Mouse (Mus musculus): ENCODE results near the gene Arhgap21. TPM values are rescaled to one million over a fixed set of nuclear protein-coding genes. Genes with fewer than 3 reads are reported as not detected.

Gene Arhgap21
- polyA plus RNA-seq, 1 experiment = 131 TPM

DNA sequence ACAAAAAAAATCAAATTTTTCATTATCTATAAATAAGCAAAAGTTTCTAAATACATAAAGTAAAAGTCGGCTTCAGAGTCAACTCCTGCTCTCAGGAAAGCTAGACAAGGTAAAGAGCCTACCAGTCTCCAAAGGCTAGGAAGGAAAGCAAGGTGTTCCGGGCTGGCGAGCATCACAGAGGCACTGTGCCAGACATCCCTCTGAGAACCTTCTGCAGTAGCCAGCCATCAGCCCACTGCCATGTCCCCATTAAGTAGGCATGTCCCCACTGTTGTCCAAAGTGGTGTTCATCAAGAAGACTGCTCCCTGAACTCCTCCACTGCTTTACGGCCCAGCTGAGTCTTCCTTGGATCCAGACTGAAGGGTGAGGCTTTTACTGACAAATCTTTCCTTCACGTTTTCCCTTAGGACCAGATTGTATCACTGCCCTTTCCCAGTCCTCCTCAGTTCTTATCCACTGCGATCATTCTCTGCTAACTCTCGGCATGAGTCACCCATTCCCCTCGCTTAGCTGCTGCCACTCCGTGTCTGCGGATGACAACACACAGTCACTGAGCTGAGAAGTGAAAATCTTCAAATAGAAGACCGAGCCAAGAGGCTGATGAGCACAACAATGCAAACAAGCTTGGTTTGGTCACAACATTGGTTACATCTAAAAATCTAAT, 65.6 kb downstream of the Arhgap21 start:
- peak in 1 of 2 experiments; percentile 61 for DNase-seq (ENCODE audit: extremely low spot score in 1 of 2, low spot score in 1 of 2)

- no peak for DNase-seq (ENCODE audit: extremely low spot score in 1 of 2, low spot score in 1 of 2)
Measured at GRCm38 (mm10) chr2:20901916-20902315, 66.8 kb downstream of the Arhgap21 start.

DNA sequence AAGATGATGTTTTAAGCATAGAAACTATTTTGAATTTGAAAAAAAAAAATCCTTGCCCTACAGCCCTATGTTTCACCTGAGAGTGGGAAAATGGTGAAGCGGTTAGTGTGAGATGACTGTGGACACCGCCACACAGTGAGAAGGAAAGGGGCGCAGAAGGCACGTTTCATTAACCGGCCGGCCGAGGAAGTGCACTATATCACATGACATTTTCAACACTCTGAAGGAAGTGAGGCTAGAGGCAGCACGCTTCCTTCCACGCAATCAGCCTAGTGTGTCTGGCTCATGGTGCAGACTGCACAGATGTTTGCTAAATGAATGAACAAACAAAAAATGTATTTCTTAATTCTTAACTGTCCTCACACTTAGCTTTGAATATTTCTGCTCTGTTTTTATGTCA, 69.4 kb downstream of the Arhgap21 start:
- no peak for DNase-seq (ENCODE audit: extremely low spot score in 1 of 2, low spot score in 1 of 2)

DNA sequence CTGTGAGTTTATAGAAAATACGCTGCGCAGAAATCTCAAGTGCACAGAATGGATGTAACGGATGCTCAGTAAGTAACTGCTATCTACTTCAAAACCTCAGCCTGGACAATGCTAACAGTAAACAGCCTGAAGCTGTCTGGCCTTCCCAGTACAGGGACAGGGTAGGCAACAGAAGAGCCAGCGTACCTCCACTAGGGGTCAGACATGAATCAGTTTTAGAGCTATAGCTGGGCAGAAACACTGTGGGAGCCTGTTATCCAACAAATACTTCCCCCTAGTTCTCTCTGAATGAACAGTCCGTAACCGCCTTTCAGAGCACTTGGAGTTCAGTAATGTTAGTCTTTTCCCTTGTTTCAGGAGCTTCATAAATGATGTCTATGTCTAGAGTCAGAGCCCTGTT, 70.0 kb downstream of the Arhgap21 start:
- peak; percentile 66 to 91 for DNase-seq (ENCODE audit: extremely low spot score in 1 of 2, low spot score in 1 of 2)

DNA sequence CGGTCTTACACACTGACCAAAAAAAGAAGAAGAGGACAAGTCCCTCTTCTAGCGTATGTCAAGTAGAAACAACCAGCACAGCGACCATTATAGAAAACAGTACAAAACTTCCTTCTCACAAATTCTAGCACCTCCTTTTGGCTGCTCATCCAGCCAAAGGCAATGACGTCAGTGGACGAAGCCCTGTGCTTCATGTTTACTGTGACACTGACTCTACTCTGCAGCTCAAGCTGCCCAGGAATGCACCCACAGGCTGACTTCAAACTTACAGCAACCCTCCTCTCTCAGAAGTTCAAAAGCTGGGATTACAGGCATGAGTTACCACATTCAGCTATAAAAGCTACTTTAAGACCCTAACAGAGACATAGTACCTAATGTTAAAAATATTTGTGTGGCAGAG, 72.2 kb downstream of the Arhgap21 start:
- no peak for DNase-seq (ENCODE audit: extremely low spot score in 1 of 2, low spot score in 1 of 2)

DNA sequence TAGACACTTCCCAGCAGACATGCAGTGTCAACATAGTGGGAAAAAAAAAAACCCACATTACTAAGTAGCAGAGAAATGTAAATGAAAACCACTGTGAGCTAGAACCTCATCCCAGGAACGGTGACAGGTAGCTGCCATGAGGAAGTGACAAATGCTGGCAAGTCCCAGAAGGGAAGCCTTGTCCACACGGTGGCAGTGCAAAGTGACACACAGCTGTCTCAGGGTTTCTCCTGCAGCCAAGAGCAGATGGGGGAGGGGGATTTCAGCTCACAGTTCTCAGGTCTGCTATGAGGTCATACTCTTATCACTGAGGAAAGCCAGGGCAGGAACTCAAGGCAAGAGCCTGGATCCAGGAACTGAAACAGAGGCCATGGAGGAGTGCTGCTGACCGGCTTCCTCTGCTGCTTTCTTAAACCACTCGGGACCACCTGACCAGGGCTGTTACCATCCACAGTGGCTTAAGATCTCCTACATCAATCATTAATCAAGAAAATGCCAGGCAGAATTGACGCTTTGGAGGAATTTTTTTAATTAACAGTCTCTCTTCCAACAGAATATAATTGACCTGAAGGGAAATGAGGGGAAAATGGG, 74.5 kb downstream of the Arhgap21 start:
- DNase-seq (ENCODE audit: extremely low spot score in 1 of 2, low spot score in 1 of 2) = peak in 1 of 2 experiments; percentile 36

- no peak for DNase-seq (ENCODE audit: extremely low spot score in 1 of 2, low spot score in 1 of 2)
Measured at GRCm38 (mm10) chr2:20888751-20889150, 79.9 kb downstream of the Arhgap21 start.

DNA sequence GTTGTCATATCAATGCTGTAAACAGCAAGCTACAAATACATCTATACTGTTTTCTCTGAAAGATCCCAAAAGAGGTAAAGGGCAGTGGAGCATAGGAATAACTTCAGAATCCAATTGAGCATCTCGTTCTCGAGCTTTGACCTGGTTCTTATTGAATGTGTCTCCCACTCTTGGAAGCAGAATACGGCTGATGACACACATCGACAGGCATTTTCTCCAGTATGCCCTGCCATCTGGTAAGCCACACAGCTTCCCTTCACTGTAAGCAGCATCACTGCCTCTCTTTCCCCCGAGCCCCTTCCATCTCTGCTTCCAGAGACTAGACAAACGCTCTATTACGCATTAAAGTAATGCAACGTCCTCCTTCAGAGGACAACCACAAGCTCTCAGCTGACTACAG, 85.4 kb downstream of the Arhgap21 start:
- DNase-seq (ENCODE audit: extremely low spot score in 1 of 2, low spot score in 1 of 2) = no peak

DNA sequence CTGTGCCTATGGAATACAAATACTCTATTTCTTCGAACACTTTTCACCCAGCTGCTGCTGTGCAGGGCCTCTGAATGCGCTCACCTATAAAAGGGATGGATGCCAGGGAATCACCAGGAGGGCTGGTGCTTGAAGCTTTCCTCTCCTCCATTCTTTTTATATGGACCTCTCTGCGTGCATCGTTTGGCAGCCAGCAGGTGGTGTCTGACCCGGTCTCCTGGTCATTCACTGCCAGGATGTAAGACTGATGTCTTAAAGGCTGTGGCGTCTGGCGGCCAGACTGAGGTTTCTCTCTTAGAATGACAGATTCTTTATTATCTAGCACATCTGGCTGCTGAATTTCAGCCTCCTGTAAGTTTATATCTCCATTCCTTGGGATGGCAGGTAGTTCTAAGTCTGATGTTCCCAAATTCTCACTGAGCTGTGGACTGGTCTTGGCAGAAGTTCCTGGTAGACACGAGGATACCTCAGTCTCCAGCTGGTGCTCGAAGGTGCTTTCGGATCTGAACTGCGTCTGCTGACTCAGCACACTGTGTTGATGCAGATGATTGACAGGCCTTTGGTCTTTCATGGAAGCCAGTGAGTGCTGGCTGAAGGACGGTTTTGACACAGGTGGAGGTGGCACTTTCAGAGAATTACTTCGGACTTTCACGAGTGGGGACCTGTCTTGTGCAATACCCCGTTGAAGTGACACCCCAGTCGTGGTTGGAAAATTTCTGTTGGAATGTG, 88.6 kb downstream of the Arhgap21 start:
- no peak for DNase-seq (ENCODE audit: extremely low spot score in 1 of 2, low spot score in 1 of 2)

GRCm38 (mm10) chr2:20874621-20875020, 94.1 kb downstream of the Arhgap21 start:
- no peak for DNase-seq (ENCODE audit: extremely low spot score in 1 of 2, low spot score in 1 of 2)

DNA sequence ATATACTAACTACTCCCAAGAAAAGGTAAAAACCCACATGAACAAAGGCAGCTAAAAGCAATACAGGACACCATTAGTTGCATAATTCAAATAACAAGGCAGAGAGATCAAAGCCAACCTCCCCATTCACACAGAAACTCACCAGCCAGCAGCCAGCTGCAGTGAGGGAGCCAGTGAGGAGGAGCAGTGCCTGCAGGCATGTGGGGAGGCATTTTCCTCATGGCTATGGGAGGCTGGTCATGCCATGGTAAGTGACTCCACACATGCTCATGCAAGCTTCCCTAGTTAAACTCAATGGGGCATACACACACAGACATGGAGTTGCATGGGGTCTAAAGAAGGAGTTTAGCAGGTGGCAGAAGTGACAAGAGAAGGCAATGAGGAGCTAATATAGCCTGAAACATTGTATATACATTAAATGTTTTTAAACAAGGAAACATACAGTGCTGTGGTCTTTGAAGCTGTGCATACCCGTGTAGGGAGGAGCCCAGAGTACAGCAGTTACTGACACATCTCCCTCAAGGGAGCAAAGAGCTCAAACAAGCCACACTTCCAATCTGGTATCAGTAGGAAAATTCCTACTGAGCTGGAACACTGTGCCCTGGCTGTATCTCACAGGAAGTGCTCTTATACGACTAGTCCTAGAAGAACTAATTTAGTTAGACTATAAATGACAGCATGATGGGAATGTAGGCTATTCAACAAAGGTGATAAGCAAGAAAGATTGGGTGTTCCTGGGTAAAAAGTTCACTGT, 99.3 kb downstream of the Arhgap21 start:
- no peak for DNase-seq (ENCODE audit: extremely low spot score in 1 of 2, low spot score in 1 of 2)

GRCm38 (mm10) chr2:20868052-20868451, 100.6 kb downstream of the Arhgap21 start:
- DNase-seq (ENCODE audit: extremely low spot score in 1 of 2, low spot score in 1 of 2) = no peak

- DNase-seq (ENCODE audit: extremely low spot score in 1 of 2, low spot score in 1 of 2) = no peak
Measured at GRCm38 (mm10) chr2:20865795-20866194, 102.9 kb downstream of the Arhgap21 start.

GRCm38 (mm10) chr2:20864569-20864968, 104.1 kb downstream of the Arhgap21 start:
- DNase-seq (ENCODE audit: extremely low spot score in 1 of 2, low spot score in 1 of 2) = no peak

GRCm38 (mm10) chr2:20860756-20861155, 107.9 kb downstream of the Arhgap21 start:
- DNase-seq (ENCODE audit: extremely low spot score in 1 of 2, low spot score in 1 of 2) = no peak

DNA sequence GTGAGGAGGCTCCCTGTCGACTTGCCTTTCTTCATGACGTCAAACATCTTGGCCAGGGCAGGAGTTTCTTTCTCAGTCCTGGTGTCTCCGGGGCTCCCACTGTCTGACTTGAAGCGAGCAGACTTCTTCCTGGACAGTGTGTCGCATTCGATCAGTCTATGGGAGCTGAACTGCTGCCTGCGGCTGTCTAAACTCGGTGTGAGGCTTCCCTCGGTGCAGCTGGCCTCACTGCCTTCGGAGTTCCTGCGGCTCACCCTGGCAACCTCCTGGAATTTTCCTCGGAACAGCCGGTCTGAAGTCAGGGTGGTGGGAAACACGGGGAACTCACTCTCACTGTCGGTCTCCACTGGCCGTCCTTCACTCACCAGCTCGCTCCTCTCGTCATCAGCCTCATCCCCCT, 119.3 kb downstream of the Arhgap21 start:
- DNase-seq (ENCODE audit: extremely low spot score in 1 of 2, low spot score in 1 of 2) = no peak

DNA sequence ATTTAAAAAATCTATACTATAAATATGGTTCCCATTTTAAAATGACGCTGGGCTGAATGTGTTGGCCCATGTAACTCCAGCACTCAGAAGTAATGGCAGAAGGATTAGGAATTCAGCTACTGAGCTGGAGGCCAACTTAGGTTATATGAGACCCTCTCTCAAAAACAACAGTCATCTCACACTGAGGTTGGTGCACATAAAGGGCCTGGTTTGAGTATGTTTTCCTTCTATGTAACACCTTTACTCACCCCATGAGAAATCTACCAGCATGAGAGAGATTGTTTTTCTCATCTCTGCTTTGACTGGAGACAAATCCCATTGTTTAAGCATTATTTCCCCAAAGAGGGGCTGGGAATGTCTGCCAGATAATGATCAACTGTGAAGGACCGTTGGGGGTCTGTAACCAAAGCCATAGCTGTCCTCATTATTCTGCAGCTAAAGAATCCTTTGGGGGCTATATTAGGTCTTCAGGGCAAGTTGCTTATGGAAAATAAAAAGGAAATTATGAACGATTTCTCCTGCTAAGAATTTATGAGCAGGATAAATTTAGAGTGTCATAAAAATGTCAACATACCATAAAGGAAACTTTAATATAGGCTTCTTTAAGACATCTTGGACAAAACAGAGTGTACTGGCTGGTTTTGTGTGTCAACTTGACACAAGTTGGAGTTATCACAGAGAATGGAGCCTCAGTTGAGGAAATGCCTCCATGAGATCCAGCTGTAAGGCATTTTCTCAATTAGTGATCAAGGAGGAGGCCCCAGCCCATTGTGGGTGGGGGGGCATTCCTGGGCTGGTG, 136.9 kb downstream of the Arhgap21 start:
- no peak for DNase-seq (ENCODE audit: extremely low spot score in 1 of 2, low spot score in 1 of 2)

DNA sequence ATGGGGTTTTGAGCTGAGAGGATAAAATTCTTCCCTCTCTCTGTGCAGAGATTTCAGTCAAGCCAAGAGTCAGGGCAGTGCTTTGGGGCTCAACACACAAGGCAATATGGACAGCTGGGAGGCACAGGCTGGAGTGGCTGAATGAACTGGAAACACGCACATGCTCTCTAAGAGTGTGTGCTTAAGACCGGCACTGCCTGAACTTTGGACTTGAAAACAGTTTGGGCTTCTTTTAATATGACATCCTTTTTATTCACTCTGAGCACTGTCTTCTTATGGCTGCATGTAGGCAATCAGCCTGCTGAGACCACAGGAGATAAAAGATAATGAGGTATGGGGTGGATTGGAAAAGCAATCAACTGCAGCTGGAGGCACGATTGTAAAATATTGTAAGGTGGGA, 137.8 kb downstream of the Arhgap21 start:
- DNase-seq (ENCODE audit: extremely low spot score in 1 of 2, low spot score in 1 of 2) = no peak

- DNase-seq (ENCODE audit: extremely low spot score in 1 of 2, low spot score in 1 of 2) = no peak
Measured at GRCm38 (mm10) chr2:20826258-20826657, 142.4 kb downstream of the Arhgap21 start.

DNA sequence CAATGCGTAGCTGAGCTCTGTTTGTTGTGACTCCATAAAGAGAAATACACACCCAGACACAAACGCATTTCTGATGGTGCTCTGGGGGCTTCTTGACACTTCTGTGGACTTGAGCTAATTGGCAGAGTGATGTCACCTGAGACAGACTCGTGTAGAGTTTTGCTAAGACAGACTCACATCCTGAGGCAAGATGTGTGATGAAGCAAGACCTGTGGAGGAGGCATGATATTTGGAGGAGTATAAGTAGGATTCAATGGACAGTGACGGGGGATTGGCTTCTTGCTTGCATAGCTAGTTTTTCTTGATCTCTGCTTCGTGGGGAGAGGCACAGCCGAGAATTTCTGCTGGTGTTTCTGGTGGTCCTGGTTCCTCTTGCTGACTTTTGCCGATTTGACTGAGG, 150.5 kb downstream of the Arhgap21 start:
- DNase-seq (ENCODE audit: extremely low spot score in 1 of 2, low spot score in 1 of 2) = no peak
